Mouse (Mus musculus): ENCODE data around the gene Cartpt. TPM values are rescaled to one million over a fixed set of nuclear protein-coding genes. Genes with fewer than 3 reads are reported as not detected.
"Not testable (repeated sequence)": the region's sequence is repeated elsewhere in the genome, so short reads cannot be mapped to it uniquely, and the experiment has no call there.

The Cartpt gene
- total and polyA plus RNA-seq, 3 experiments, result 0.33 TPM; not detected in 2

- Histone ChIP-seq H3K9me3 (replicated peaks) (peaks cover 2% of the 10 kb centered on the region), H3K36me3 (replicated peaks) (no peaks in the 10 kb centered on the region)
Observed at GRCm38 (mm10) chr13:99853131-99853530, 47.8 kb downstream of the Cartpt start.

GRCm38 (mm10) chr13:99852416-99852815 is 48.5 kb downstream of the Cartpt start:
- not testable (repeated sequence) for H3K9me3 ChIP-seq (replicated peaks); H3K4me3 ChIP-seq (ENCODE audit: low read depth, low read length); H3K27me3 ChIP-seq (ENCODE audit: insufficient read depth, low read length); DNase-seq (ENCODE audit: low spot score); H3K36me3 ChIP-seq (replicated peaks); ATAC-seq (ENCODE audit: extremely low read depth, insufficient number of reproducible peaks, low FRiP score, poor library complexity, severe bottlenecking); H3K4me1 ChIP-seq (ENCODE audit: insufficient read depth, low read depth, low read length)

More at GRCm38 (mm10) chr13:99853131-99853530, 47.8 kb downstream of the Cartpt start:
- no peak overlapping the region for H3K4me3 ChIP-seq (ENCODE audit: low read depth, low read length)
- no peaks in the 10 kb centered on the region for H3K27me3 ChIP-seq (ENCODE audit: insufficient read depth, low read length)
- DNase-seq (ENCODE audit: low spot score), result no peak
- ATAC-seq (ENCODE audit: extremely low read depth, insufficient number of reproducible peaks, low FRiP score, poor library complexity, severe bottlenecking), result no peak
- TF ChIP-seq GATA2 (IDR thresholded peaks at IDR 0.05; ENCODE audit: borderline replicate concordance, low read depth, low read length) (no peak), GATA1 (IDR thresholded peaks at IDR 0.05; ENCODE audit: borderline replicate concordance, low read length) (no peak), POLR2AphosphoS5 (IDR thresholded peaks at IDR 0.05; ENCODE audit: insufficient replicate concordance, low read depth, low read length) (no peak), TAL1 (conservative IDR thresholded peaks at IDR 0.05; ENCODE audit: low read depth, low read length) (no peak), CTCF (IDR thresholded peaks at IDR 0.05; ENCODE audit: low read depth, low read length) (no peak)
- H3K4me1 ChIP-seq (ENCODE audit: insufficient read depth, low read depth, low read length), result no peaks in the 10 kb centered on the region

- DNase-seq (ENCODE audit: low spot score) (no peak), ATAC-seq (ENCODE audit: extremely low read depth, insufficient number of reproducible peaks, low FRiP score, poor library complexity, severe bottlenecking) (no peak)
- H3K36me3 ChIP-seq (replicated peaks), result no peaks in the 10 kb centered on the region
- H3K4me3 ChIP-seq (ENCODE audit: low read depth, low read length), result no peak overlapping the region
- no peaks in the 10 kb centered on the region for H3K27me3 ChIP-seq (ENCODE audit: insufficient read depth, low read length)
- TF ChIP-seq CTCF (IDR thresholded peaks at IDR 0.05; ENCODE audit: low read depth, low read length) (no peak), GATA1 (IDR thresholded peaks at IDR 0.05; ENCODE audit: borderline replicate concordance, low read length) (no peak), GATA2 (IDR thresholded peaks at IDR 0.05; ENCODE audit: borderline replicate concordance, low read depth, low read length) (no peak), POLR2AphosphoS5 (IDR thresholded peaks at IDR 0.05; ENCODE audit: insufficient replicate concordance, low read depth, low read length) (no peak), TAL1 (conservative IDR thresholded peaks at IDR 0.05; ENCODE audit: low read depth, low read length) (no peak)
- no peaks in the 10 kb centered on the region for H3K4me1 ChIP-seq (ENCODE audit: insufficient read depth, low read depth, low read length)
- peaks cover 6% of the 10 kb centered on the region for H3K9me3 ChIP-seq (replicated peaks)
Observed at GRCm38 (mm10) chr13:99851026-99851425, 49.9 kb downstream of the Cartpt start.

GRCm38 (mm10) chr13:99849597-99849996 is 51.3 kb downstream of the Cartpt start:
- Histone ChIP-seq H3K4me1 (ENCODE audit: insufficient read depth, low read depth, low read length) (no peaks in the 10 kb centered on the region), H3K4me3 (ENCODE audit: low read depth, low read length) (no peak overlapping the region), H3K9me3 (replicated peaks) (peaks cover 10% of the 10 kb centered on the region), H3K36me3 (replicated peaks) (no peaks in the 10 kb centered on the region), H3K27me3 (ENCODE audit: insufficient read depth, low read length) (no peaks in the 10 kb centered on the region)
- DNase-seq (ENCODE audit: low spot score) (no peak), ATAC-seq (ENCODE audit: extremely low read depth, insufficient number of reproducible peaks, low FRiP score, poor library complexity, severe bottlenecking) (no peak)
- no peak for TF ChIP-seq CTCF (IDR thresholded peaks at IDR 0.05; ENCODE audit: low read depth, low read length)
- TF ChIP-seq GATA2 (IDR thresholded peaks at IDR 0.05; ENCODE audit: borderline replicate concordance, low read depth, low read length), result no peak
- no peak for TF ChIP-seq GATA1 (IDR thresholded peaks at IDR 0.05; ENCODE audit: borderline replicate concordance, low read length)

Other genes with a start within 250 kb of the Cartpt start
- gene Mccc2, start 114.5 kb upstream of the Cartpt start, total RNA-seq (2014; fragmentation: Nextera tagmentation), result 7.4 and 9.8 TPM in 2 replicates
- 6.8 TPM in 2 replicates for gene Mccc2, start 114.5 kb upstream of the Cartpt start, total RNA-seq (2017)
- gene Mccc2, start 114.5 kb upstream of the Cartpt start, polyA plus RNA-seq (2012), result 4.0 and 4.4 TPM in 2 replicates
- gene Bdp1, start 203.0 kb upstream of the Cartpt start, total RNA-seq (2014; fragmentation: Nextera tagmentation), result 84.4 and 103 TPM in 2 replicates
- gene Bdp1, start 203.0 kb upstream of the Cartpt start, total RNA-seq (2017), result 51.3 and 59.3 TPM in 2 replicates
- gene Bdp1, start 203.0 kb upstream of the Cartpt start, polyA plus RNA-seq (2012), result 6.2 and 6.6 TPM in 2 replicates
- gene Serf1, start 206.9 kb upstream of the Cartpt start, total RNA-seq (2014; fragmentation: Nextera tagmentation), result 5.6 and 11.1 TPM in 2 replicates
- 27.2 and 29.6 TPM in 2 replicates for gene Serf1, start 206.9 kb upstream of the Cartpt start, total RNA-seq (2017)
- gene Serf1, start 206.9 kb upstream of the Cartpt start, polyA plus RNA-seq (2012), result 19.2 and 29.6 TPM in 2 replicates
- gene Smn1, start 223.8 kb upstream of the Cartpt start, total RNA-seq (2014; fragmentation: Nextera tagmentation), result 72.0 and 92.5 TPM in 2 replicates
- gene Smn1, start 223.8 kb upstream of the Cartpt start, total RNA-seq (2017), result 26.4 and 46.6 TPM in 2 replicates
- gene Smn1, start 223.8 kb upstream of the Cartpt start, polyA plus RNA-seq (2012), result 75.2 and 80.4 TPM in 2 replicates